10 mouse cellular contexts compared by ENCODE assay signal in genomic region chr12:28607546-28608305, GRCm38 (mm10). TPM values are rescaled to one million over a fixed set of nuclear protein-coding genes. Genes with fewer than 3 reads are reported as not detected.
DNase-seq lines count a peak whose midpoint lies in the region; ATAC-seq and TF ChIP-seq lines count a peak whose summit lies in the region.
"Had no signal": no experiment of that assay in that cellular context is flagged by ENCODE, and none has a peak within 500 bp of the region (broad histone marks: within the 10 kb centered on the region; RNA-seq: fewer than 3 reads in every experiment).

No protein-coding gene starts in this region.

- TF ChIP-seq EP300 in heart, postnatal 0 days (IDR thresholded peaks at IDR 0.05; ENCODE audit: low read depth): no peak

- no peak for TF ChIP-seq CTCF in heart, postnatal 0 days (IDR thresholded peaks at IDR 0.05; ENCODE audit: low read depth)
- TF ChIP-seq CTCF in hindbrain, postnatal 0 days (IDR thresholded peaks at IDR 0.05; ENCODE audit: low read depth): no peak; the same call in 1 of the 2 replicates
- TF ChIP-seq CTCF in gastrocnemius, adult 2 months (IDR thresholded peaks at IDR 0.05): no peak

- no peaks in the 10 kb centered on the region for H3K36me3 ChIP-seq in heart, postnatal 0 days (replicated peaks; ENCODE audit: control insufficient read depth, insufficient read depth, low read length)
- H3K36me3 ChIP-seq in hindbrain, postnatal 0 days (ENCODE audit: insufficient read depth, low read length): no peaks in the 10 kb centered on the region
- H3K36me3 ChIP-seq in neural tube, embryonic 14.5 days (ENCODE audit: control insufficient read depth, insufficient read depth, low read length): no peaks in the 10 kb centered on the region
- H3K36me3 ChIP-seq: embryonic facial prominence, embryonic 13.5 days had no signal

- peak overlapping the region; percentile 17 for H3K4me2 ChIP-seq in heart, postnatal 0 days (ENCODE audit: low read depth, low read length)
- H3K4me2 ChIP-seq in hindbrain, postnatal 0 days (ENCODE audit: low read depth, low read length): peak overlapping the region; percentile 54
- H3K4me2 ChIP-seq in neural tube, embryonic 14.5 days (ENCODE audit: low read depth, low read length): peak overlapping the region; percentile 35; the same call in 1 of the 2 replicates
- H3K4me2 ChIP-seq: embryonic facial prominence, embryonic 13.5 days had no signal

- ATAC-seq in heart, postnatal 0 days (ENCODE audit: insufficient read depth, low read depth): peak; percentile 44; the same call in 1 of the 2 replicates
- ATAC-seq in hindbrain, postnatal 0 days: peak; percentile 92
- ATAC-seq in neural tube, embryonic 14.5 days (ENCODE audit: low read depth): peak; percentile 81

- DNase-seq in heart, postnatal 0 days (ENCODE audit: low spot score): no peak
- no peak for DNase-seq in heart, adult 8-10 months (ENCODE audit: low spot score)
- peak; percentile 65 to 70 for DNase-seq in cerebellum, postnatal 14 days
- DNase-seq in hindbrain, postnatal 0 days (ENCODE audit: low spot score): peak; percentile 86
- DNase-seq in gastrocnemius, adult 2 months: no peak
- no peak for DNase-seq in kidney, postnatal 10 days
- no peak for DNase-seq in spleen, postnatal 10 days (ENCODE audit: low spot score in 2 of 2)

- no peaks in the 10 kb centered on the region for H3K9me3 ChIP-seq in heart, postnatal 0 days (replicated peaks; ENCODE audit: control insufficient read depth, low read length)
- no peaks in the 10 kb centered on the region for H3K9me3 ChIP-seq in hindbrain, postnatal 0 days (ENCODE audit: low read length)
- H3K9me3 ChIP-seq in neural tube, embryonic 14.5 days (ENCODE audit: control insufficient read depth, low read length): no peaks in the 10 kb centered on the region
- H3K9me3 ChIP-seq: embryonic facial prominence, embryonic 13.5 days had no signal

- H3K27me3 ChIP-seq in heart, postnatal 0 days (ENCODE audit: control insufficient read depth, insufficient read depth, low read length): no peaks in the 10 kb centered on the region
- H3K27me3 ChIP-seq in hindbrain, postnatal 0 days (ENCODE audit: insufficient read depth, low read length): no peaks in the 10 kb centered on the region
- H3K27me3 ChIP-seq in neural tube, embryonic 14.5 days (ENCODE audit: control insufficient read depth, insufficient read depth, low read length): no peaks in the 10 kb centered on the region
- H3K27me3 ChIP-seq: embryonic facial prominence, embryonic 13.5 days had no signal

- no peak overlapping the region for H3K9ac ChIP-seq in heart, postnatal 0 days (replicated peaks; ENCODE audit: low read depth, low read length)
- H3K9ac ChIP-seq in hindbrain, postnatal 0 days (replicated peaks; ENCODE audit: low read length): peak overlapping the region; percentile 49
- H3K9ac ChIP-seq in neural tube, embryonic 14.5 days (replicated peaks; ENCODE audit: low read depth, low read length): peak overlapping the region; percentile 37; the same call in 1 of the 2 replicates
- H3K9ac ChIP-seq: embryonic facial prominence, embryonic 13.5 days had no signal

- WGBS in heart, postnatal 0 days: 50% methylated on average over 17 of the region's 17 CpGs
- WGBS in hindbrain, postnatal 0 days: 13% methylated on average over 17 of the region's 17 CpGs
- 31% methylated on average over 17 of the region's 17 CpGs for WGBS in neural tube, embryonic 14.5 days

- 0 out of 2 replicates have a peak, but pooled peaks cover 6% of the 10 kb centered on the region for H3K4me1 ChIP-seq in heart, postnatal 0 days (ENCODE audit: control insufficient read depth, insufficient read depth)
- peaks cover 12% of the 10 kb centered on the region; the same call in 1 of the 2 replicates for H3K4me1 ChIP-seq in hindbrain, postnatal 0 days (ENCODE audit: insufficient read depth, low read length)
- H3K4me1 ChIP-seq in neural tube, embryonic 14.5 days (ENCODE audit: control insufficient read depth, insufficient read depth, low read length): peaks cover 13% of the 10 kb centered on the region

- H3K27ac ChIP-seq in heart, postnatal 0 days (ENCODE audit: low read depth): no peak overlapping the region
- peak overlapping the region; percentile 82 for H3K27ac ChIP-seq in hindbrain, postnatal 0 days
- peak overlapping the region; percentile 84 for H3K27ac ChIP-seq in neural tube, embryonic 14.5 days (ENCODE audit: low read depth, low read length)
- H3K27ac ChIP-seq in gastrocnemius, adult 2 months: no peak overlapping the region
- H3K27ac ChIP-seq: embryonic facial prominence, embryonic 13.5 days had no signal

- no peak overlapping the region; the same call in 1 of the 2 replicates for H3K4me3 ChIP-seq in heart, postnatal 0 days (ENCODE audit: low read depth, low read length)
- H3K4me3 ChIP-seq in hindbrain, postnatal 0 days (ENCODE audit: low read length): peak overlapping the region; percentile 21; the same call in 1 of the 2 replicates
- H3K4me3 ChIP-seq in neural tube, embryonic 14.5 days (ENCODE audit: low read depth, low read length): no peak overlapping the region
- no peak overlapping the region for H3K4me3 ChIP-seq in gastrocnemius, adult 2 months
- H3K4me3 ChIP-seq: embryonic facial prominence, embryonic 13.5 days had no signal

- intact Hi-C loops in gastrocnemius, adult 2 months (cut with DNase I): no loop called here

RNA-seq across cellular contexts. Expression of gene Colec11, which starts 15.5 kb away (rescaled TPM):
- total RNA-seq in heart, postnatal 0 days (2014; rRNA removed; ENCODE audit: low replicate concordance): 11.2 and 18.4 TPM in 2 replicates
- polyA plus RNA-seq in heart, postnatal 0 days (2015; fragmentation: Nextera tagmentation; extraction: Ambion mirVana): 28.1 and 29.4 TPM in 2 replicates
- 10 to 100 TPM; 11.8 to 18.1 (median 14.3) TPM for total RNA-seq in heart, adult 8-10 months (2022)
- total RNA-seq in hindbrain, postnatal 0 days (2014; rRNA removed): 1.2 TPM in 1 of 2 replicates, not detected in the other
- 1.4 TPM in 2 replicates for polyA plus RNA-seq in hindbrain, postnatal 0 days (2015; fragmentation: Nextera tagmentation; extraction: Ambion mirVana)
- polyA plus RNA-seq in neural tube, embryonic 14.5 days (2014; fragmentation: Nextera tagmentation; extraction: Ambion mirVana): 0.80 and 0.94 TPM in 2 replicates
- under 1 TPM; 0.28 to 0.56 TPM for total RNA-seq in gastrocnemius, adult 2 months (2021)
- polyA plus RNA-seq: embryonic facial prominence, embryonic 13.5 days had no signal

RNA-seq across cellular contexts. Expression of gene Allc, which starts 25.4 kb away (rescaled TPM):
- total RNA-seq in heart, postnatal 0 days (2014; rRNA removed; ENCODE audit: low replicate concordance): not detected in 2 replicates
- not detected in 2 replicates for polyA plus RNA-seq in heart, postnatal 0 days (2015; fragmentation: Nextera tagmentation; extraction: Ambion mirVana)
- not detected for total RNA-seq in heart, adult 8-10 months (2022)
- 0.11 TPM in 1 of 2 replicates, not detected in the other for total RNA-seq in hindbrain, postnatal 0 days (2014; rRNA removed)
- polyA plus RNA-seq in hindbrain, postnatal 0 days (2015; fragmentation: Nextera tagmentation; extraction: Ambion mirVana): 0.24 TPM in 1 of 2 replicates, not detected in the other
- not detected in 2 replicates for polyA plus RNA-seq in neural tube, embryonic 14.5 days (2014; fragmentation: Nextera tagmentation; extraction: Ambion mirVana)
- not detected for total RNA-seq in gastrocnemius, adult 2 months (2021)
- polyA plus RNA-seq: embryonic facial prominence, embryonic 13.5 days; limb, embryonic 14.5 days had no signal

RNA-seq across cellular contexts. Expression of gene Rps7, which starts 28.0 kb away (rescaled TPM):
- total RNA-seq in heart, postnatal 0 days (2014; rRNA removed; ENCODE audit: low replicate concordance): 684 and 717 TPM in 2 replicates
- 419 and 457 TPM in 2 replicates for polyA plus RNA-seq in heart, postnatal 0 days (2015; fragmentation: Nextera tagmentation; extraction: Ambion mirVana)
- total RNA-seq in heart, adult 8-10 months (2022): 100 to 1,000 TPM; 211 to 303 (median 290) TPM
- total RNA-seq in hindbrain, postnatal 0 days (2014; rRNA removed): 609 and 851 TPM in 2 replicates
- polyA plus RNA-seq in hindbrain, postnatal 0 days (2015; fragmentation: Nextera tagmentation; extraction: Ambion mirVana): 533 and 549 TPM in 2 replicates
- 537 and 647 TPM in 2 replicates for polyA plus RNA-seq in neural tube, embryonic 14.5 days (2014; fragmentation: Nextera tagmentation; extraction: Ambion mirVana)
- total RNA-seq in gastrocnemius, adult 2 months (2021): 100 to 1,000 TPM; 152 to 244 TPM

RNA-seq across cellular contexts. Expression of gene Rnaseh1, which starts 41.7 kb away (rescaled TPM):
- 4.1 and 17.7 TPM in 2 replicates for total RNA-seq in heart, postnatal 0 days (2014; rRNA removed; ENCODE audit: low replicate concordance)
- 11.6 and 12.6 TPM in 2 replicates for polyA plus RNA-seq in heart, postnatal 0 days (2015; fragmentation: Nextera tagmentation; extraction: Ambion mirVana)
- 1 to 10 TPM; 6.7 to 9.4 (median 8.2) TPM for total RNA-seq in heart, adult 8-10 months (2022)
- 7.4 and 11.3 TPM in 2 replicates for total RNA-seq in hindbrain, postnatal 0 days (2014; rRNA removed)
- polyA plus RNA-seq in hindbrain, postnatal 0 days (2015; fragmentation: Nextera tagmentation; extraction: Ambion mirVana): 12.7 and 14.8 TPM in 2 replicates
- 19.5 and 21.7 TPM in 2 replicates for polyA plus RNA-seq in neural tube, embryonic 14.5 days (2014; fragmentation: Nextera tagmentation; extraction: Ambion mirVana)
- total RNA-seq in gastrocnemius, adult 2 months (2021): 1 to 10 TPM; 6.2 to 7.7 TPM

RNA-seq across cellular contexts. Expression of gene Dcdc2c, which starts 55.5 kb away (rescaled TPM):
- not detected in 2 replicates for total RNA-seq in heart, postnatal 0 days (2014; rRNA removed; ENCODE audit: low replicate concordance)
- not detected in 2 replicates for polyA plus RNA-seq in heart, postnatal 0 days (2015; fragmentation: Nextera tagmentation; extraction: Ambion mirVana)
- total RNA-seq in heart, adult 8-10 months (2022): not detected
- not detected in 2 replicates for total RNA-seq in hindbrain, postnatal 0 days (2014; rRNA removed)
- 0.10 TPM in 1 of 2 replicates, not detected in the other for polyA plus RNA-seq in hindbrain, postnatal 0 days (2015; fragmentation: Nextera tagmentation; extraction: Ambion mirVana)
- 0.33 TPM in 1 of 2 replicates, not detected in the other for polyA plus RNA-seq in neural tube, embryonic 14.5 days (2014; fragmentation: Nextera tagmentation; extraction: Ambion mirVana)
- not detected for total RNA-seq in gastrocnemius, adult 2 months (2021)

Comparison
In these comparisons a context has a peak if more than half of its experiments do, and no peak if none do; other contexts are left out.
1. DNase-seq: peak in cerebellum, postnatal 14 days (2 of 2) and hindbrain, postnatal 0 days (single experiment); none in heart, postnatal 0 days (single experiment), heart, adult 8-10 months (single experiment), gastrocnemius, adult 2 months (single experiment), kidney, postnatal 10 days (single experiment) and spleen, postnatal 10 days (0 of 2).
2. H3K27ac ChIP-seq: peak in hindbrain, postnatal 0 days (single experiment) and neural tube, embryonic 14.5 days (single experiment); none in heart, postnatal 0 days (single experiment) and gastrocnemius, adult 2 months (single experiment).
3. Peak in every context shown above with its lines, with median percentiles within 50 percentile points of each other: ATAC-seq and H3K4me2 ChIP-seq.